8 mouse cellular contexts compared by ENCODE assay signal in genomic region chr19:3321617-3322016, GRCm38 (mm10). TPM values are rescaled to one million over a fixed set of nuclear protein-coding genes. Genes with fewer than 3 reads are reported as not detected.
DNase-seq lines count a peak whose midpoint lies in the region; ATAC-seq and TF ChIP-seq lines count a peak whose summit lies in the region.

No protein-coding gene starts in this region.

- peak overlapping the region; percentile 24 to 72 (median 48) for H3K4me3 ChIP-seq in CH12.LX (replicated peaks in 1 of 3; ENCODE audit: low read depth in 2 of 3, low read length in 2 of 3, poor library complexity in 1 of 3)
- peak overlapping the region; percentile 54 for H3K4me3 ChIP-seq in embryonic facial prominence, embryonic 14.5 days (ENCODE audit: low read depth, low read length)
- H3K4me3 ChIP-seq in hindbrain, embryonic 12.5 days: no peak overlapping the region
- H3K4me3 ChIP-seq in limb, embryonic 14.5 days (replicated peaks; ENCODE audit: low read length): peak overlapping the region; percentile 64
- peak overlapping the region; percentile 49 for H3K4me3 ChIP-seq in myocyte

- H3K9ac ChIP-seq in CH12.LX (ENCODE audit: insufficient read depth, low read depth): 0 out of 2 replicates have a peak overlapping the region, but pooled peaks have one; percentile 51
- no peak overlapping the region for H3K9ac ChIP-seq in embryonic facial prominence, embryonic 14.5 days (ENCODE audit: low read depth, low read length)
- H3K9ac ChIP-seq in hindbrain, embryonic 12.5 days: no peak overlapping the region
- H3K9ac ChIP-seq in limb, embryonic 14.5 days (ENCODE audit: low read depth, low read length, severe bottlenecking): no peak overlapping the region

- no peak overlapping the region for H3K27ac ChIP-seq in CH12.LX (ENCODE audit: insufficient read depth, low read depth)
- H3K27ac ChIP-seq in embryonic facial prominence, embryonic 14.5 days (replicated peaks; ENCODE audit: low read depth, low read length): no peak overlapping the region
- H3K27ac ChIP-seq in hindbrain, embryonic 12.5 days: no peak overlapping the region
- no peak overlapping the region for H3K27ac ChIP-seq in limb, embryonic 14.5 days (replicated peaks; ENCODE audit: low read depth, low read length)

- H3K79me2 ChIP-seq in CH12.LX (replicated peaks; ENCODE audit: control insufficient read depth, extremely low read depth, insufficient read depth, poor library complexity, severe bottlenecking): no peaks in the 10 kb centered on the region
- H3K79me2 ChIP-seq in myocyte (ENCODE audit: control insufficient read depth, insufficient read depth): no peaks in the 10 kb centered on the region

- TF ChIP-seq CTCF in CH12.LX (conservative IDR thresholded peaks at IDR 0.05 in 1 of 2, IDR thresholded peaks at IDR 0.05 in 1 of 2; ENCODE audit: low read depth in 2 of 2, low read length in 2 of 2): no peak

- WGBS in embryonic facial prominence, embryonic 14.5 days: 9% methylated on average over 11 of the region's 11 CpGs
- WGBS in hindbrain, embryonic 12.5 days: 5% methylated on average over 11 of the region's 11 CpGs
- WGBS in limb, embryonic 14.5 days: 3% methylated on average over 11 of the region's 11 CpGs

- in situ Hi-C loops in CH12.LX (cut with MboI; ENCODE audit: low pct_ligation_motif_present, low pct_unique_long_range_greater_than_20kb, low sequenced_read_pairs): no loop called here

- TF ChIP-seq EP300 in CH12.LX (IDR thresholded peaks at IDR 0.05; ENCODE audit: low read length): no peak

- peaks cover 5% of the 10 kb centered on the region for H3K9me3 ChIP-seq in CH12.LX (replicated peaks; ENCODE audit: low read length)
- H3K9me3 ChIP-seq in embryonic facial prominence, embryonic 14.5 days (ENCODE audit: control insufficient read depth, low read length): no peaks in the 10 kb centered on the region
- no peaks in the 10 kb centered on the region for H3K9me3 ChIP-seq in hindbrain, embryonic 12.5 days (replicated peaks)
- no peaks in the 10 kb centered on the region for H3K9me3 ChIP-seq in limb, embryonic 14.5 days (ENCODE audit: control insufficient read depth, low read length)

- peaks cover 2 to 29% of the 10 kb centered on the region in 2 experiments for H3K4me1 ChIP-seq in CH12.LX (ENCODE audit: control insufficient read depth in 1 of 2, insufficient read depth in 2 of 2)
- H3K4me1 ChIP-seq in embryonic facial prominence, embryonic 14.5 days (ENCODE audit: control insufficient read depth, insufficient read depth, low read length): peaks cover 16% of the 10 kb centered on the region
- peaks cover 29% of the 10 kb centered on the region for H3K4me1 ChIP-seq in hindbrain, embryonic 12.5 days
- peaks cover 21% of the 10 kb centered on the region for H3K4me1 ChIP-seq in limb, embryonic 14.5 days (ENCODE audit: control insufficient read depth, insufficient read depth, low read length)

- H3K4me2 ChIP-seq in CH12.LX (ENCODE audit: insufficient read depth, low read depth, poor library complexity, severe bottlenecking) (peak overlapping the region; percentile 90; the same call in 1 of the 2 replicates), myocyte (ENCODE audit: low read depth) (peak overlapping the region; percentile 99)
- H3K4me2 ChIP-seq in embryonic facial prominence, embryonic 14.5 days (ENCODE audit: low read depth, low read length): peak overlapping the region; percentile 88
- H3K4me2 ChIP-seq in hindbrain, embryonic 12.5 days (replicated peaks): peak overlapping the region; percentile 76; the same call in 1 of the 2 replicates
- H3K4me2 ChIP-seq in limb, embryonic 14.5 days (replicated peaks; ENCODE audit: low read depth, low read length, severe bottlenecking): peak overlapping the region; percentile 99

- dilution Hi-C loops in CH12.LX (cut with MboI; ENCODE audit: extremely low pct_ligation_motif_present, extremely low pct_unique_long_range_greater_than_20kb, low sequenced_read_pairs): no loop called here

- no peaks in the 10 kb centered on the region for H3K36me3 ChIP-seq in CH12.LX (replicated peaks in 1 of 2; ENCODE audit: control insufficient read depth in 1 of 2, insufficient read depth in 1 of 2, low read length in 1 of 2)
- no peaks in the 10 kb centered on the region for H3K36me3 ChIP-seq in embryonic facial prominence, embryonic 14.5 days (ENCODE audit: control insufficient read depth, insufficient read depth, low read length)
- H3K36me3 ChIP-seq in hindbrain, embryonic 12.5 days: no peaks in the 10 kb centered on the region
- no peaks in the 10 kb centered on the region for H3K36me3 ChIP-seq in limb, embryonic 14.5 days (ENCODE audit: control insufficient read depth, insufficient read depth, low read length)
- H3K36me3 ChIP-seq in myocyte (ENCODE audit: control insufficient read depth, insufficient read depth): no peaks in the 10 kb centered on the region

- no peak for ATAC-seq in embryonic facial prominence, embryonic 14.5 days (ENCODE audit: low read depth)
- ATAC-seq in hindbrain, embryonic 12.5 days (ENCODE audit: low FRiP score): no peak
- ATAC-seq in limb, embryonic 14.5 days (ENCODE audit: low FRiP score, low read depth): no peak

- H3K27me3 ChIP-seq in CH12.LX (replicated peaks) (peaks cover 18% of the 10 kb centered on the region), myocyte (ENCODE audit: control insufficient read depth, insufficient read depth, insufficient read length) (no peaks in the 10 kb centered on the region)
- H3K27me3 ChIP-seq in embryonic facial prominence, embryonic 14.5 days (replicated peaks; ENCODE audit: control insufficient read depth, insufficient read depth, low read length): peaks cover 13% of the 10 kb centered on the region; the same call in 1 of the 2 replicates
- H3K27me3 ChIP-seq in hindbrain, embryonic 12.5 days: peaks cover 50% of the 10 kb centered on the region
- peaks cover 6% of the 10 kb centered on the region; the same call in 1 of the 2 replicates for H3K27me3 ChIP-seq in limb, embryonic 14.5 days (ENCODE audit: control insufficient read depth, insufficient read depth, low read length)

- peak; percentile 2 for DNase-seq in cerebellum, adult 9-10 months
- no peak for DNase-seq in cerebellum, adult 9-11 months
- peak; percentile 3 for DNase-seq in CH12.LX (ENCODE audit: extremely low read depth)
- DNase-seq in embryonic facial prominence, embryonic 14.5 days (ENCODE audit: low spot score): peak; percentile 63
- no peak for DNase-seq in limb, embryonic 14.5 days (ENCODE audit: low spot score)
- DNase-seq in c-Kit-positive CD71-positive TER-119-positive erythroid progenitor cells, embryonic 14.5 days (ENCODE audit: low spot score): no peak

- no peak overlapping the region for H3ac ChIP-seq in myocyte (ENCODE audit: control insufficient read depth, insufficient read length)

- TF ChIP-seq RAD21 in CH12.LX (IDR thresholded peaks at IDR 0.05; ENCODE audit: low read depth, low read length): no peak

- TF ChIP-seq POLR2A in CH12.LX (IDR thresholded peaks at IDR 0.05; ENCODE audit: low read depth, low read length): no peak; the same call in 1 of the 2 replicates
- TF ChIP-seq POLR2A in limb, embryonic 14.5 days (IDR thresholded peaks at IDR 0.05; ENCODE audit: borderline replicate concordance, extremely low read depth, insufficient read depth, insufficient read length): no peak
- no peak for TF ChIP-seq POLR2A in myocyte (IDR thresholded peaks at IDR 0.05; ENCODE audit: insufficient read length, low read depth)

TF ChIP-seq in CH12.LX, 34 proteins besides CTCF, POLR2A, EP300 and RAD21 (continues in another document):
- TF ChIP-seq MYC (IDR thresholded peaks at IDR 0.05; ENCODE audit: low read depth, low read length) (no peak), ZMIZ1 (IDR thresholded peaks at IDR 0.05; ENCODE audit: low read depth, low read length) (no peak), SIN3A (IDR thresholded peaks at IDR 0.05; ENCODE audit: low read length) (no peak), ZC3H11A (IDR thresholded peaks at IDR 0.05; ENCODE audit: low read depth, low read length) (no peak), NELFE (IDR thresholded peaks at IDR 0.05; ENCODE audit: low read depth, low read length) (no peak)

TF ChIP-seq in myocyte, 11 proteins besides CTCF, POLR2A, EP300 and RAD21:
- no peak for TF ChIP-seq E2F4 (IDR thresholded peaks at IDR 0.05; ENCODE audit: insufficient read depth)
- no peak for TF ChIP-seq TCF3 (IDR thresholded peaks at IDR 0.05; ENCODE audit: insufficient read length, low read depth)
- TF ChIP-seq USF1 (IDR thresholded peaks at IDR 0.05; ENCODE audit: low read depth): no peak
- TF ChIP-seq TCF12 (IDR thresholded peaks at IDR 0.05; ENCODE audit: insufficient read depth, poor library complexity, severe bottlenecking): no peak

RNA-seq across cellular contexts. Expression of gene Cpt1a, which starts 0.5 kb away (rescaled TPM):
- total RNA-seq in CH12.LX (2012; rRNA removed) (4.5 and 4.6 TPM in 2 replicates), CH12.LX (2014; rRNA removed) (0.77 and 0.81 TPM in 2 replicates)
- polyA plus RNA-seq in CH12.LX (2012; ENCODE audit: insufficient read length, low read depth) (2.3 and 2.6 TPM in 2 replicates), myocyte (2012; fragmentation: generic; extraction: Trizol) (13.5 TPM)
- 16.5 and 24.9 TPM in 2 replicates for polyA plus RNA-seq in embryonic facial prominence, embryonic 14.5 days (2014; fragmentation: Nextera tagmentation; extraction: Ambion mirVana)
- 13.2 and 14.0 TPM in 2 replicates for polyA plus RNA-seq in hindbrain, embryonic 12.5 days (2016; fragmentation: Nextera tagmentation; extraction: Ambion mirVana)
- 20.3 and 24.4 TPM in 2 replicates for polyA plus RNA-seq in limb, embryonic 14.5 days (2012; rRNA removed)
- 21.7 and 22.5 TPM in 2 replicates for polyA plus RNA-seq in limb, embryonic 14.5 days (2014; fragmentation: Nextera tagmentation; extraction: Ambion mirVana)

RNA-seq across cellular contexts. Expression of gene Ighmbp2, which starts 38.8 kb away (rescaled TPM):
- 11.0 and 11.2 TPM in 2 replicates for total RNA-seq in CH12.LX (2012; rRNA removed)
- total RNA-seq in CH12.LX (2014; rRNA removed): 7.1 and 7.6 TPM in 2 replicates
- 10.1 and 10.3 TPM in 2 replicates for polyA plus RNA-seq in CH12.LX (2012; ENCODE audit: insufficient read length, low read depth)
- 8.1 and 8.6 TPM in 2 replicates for polyA plus RNA-seq in embryonic facial prominence, embryonic 14.5 days (2014; fragmentation: Nextera tagmentation; extraction: Ambion mirVana)
- 11.8 and 12.7 TPM in 2 replicates for polyA plus RNA-seq in hindbrain, embryonic 12.5 days (2016; fragmentation: Nextera tagmentation; extraction: Ambion mirVana)
- polyA plus RNA-seq in limb, embryonic 14.5 days (2012; rRNA removed): 9.9 and 13.5 TPM in 2 replicates
- polyA plus RNA-seq in limb, embryonic 14.5 days (2014; fragmentation: Nextera tagmentation; extraction: Ambion mirVana): 9.5 and 9.9 TPM in 2 replicates
- polyA plus RNA-seq in myocyte (2012; fragmentation: generic; extraction: Trizol): 6.3 TPM

RNA-seq across cellular contexts. Expression of gene Mrpl21, which starts 38.9 kb away (rescaled TPM):
- total RNA-seq in CH12.LX (2012; rRNA removed): 86.0 and 114 TPM in 2 replicates
- total RNA-seq in CH12.LX (2014; rRNA removed): 129 and 145 TPM in 2 replicates
- polyA plus RNA-seq in CH12.LX (2012; ENCODE audit: insufficient read length, low read depth): 116 and 121 TPM in 2 replicates
- 110 and 116 TPM in 2 replicates for polyA plus RNA-seq in embryonic facial prominence, embryonic 14.5 days (2014; fragmentation: Nextera tagmentation; extraction: Ambion mirVana)
- 110 and 114 TPM in 2 replicates for polyA plus RNA-seq in hindbrain, embryonic 12.5 days (2016; fragmentation: Nextera tagmentation; extraction: Ambion mirVana)
- 59.5 and 68.8 TPM in 2 replicates for polyA plus RNA-seq in limb, embryonic 14.5 days (2012; rRNA removed)
- 124 and 126 TPM in 2 replicates for polyA plus RNA-seq in limb, embryonic 14.5 days (2014; fragmentation: Nextera tagmentation; extraction: Ambion mirVana)
- 81.2 TPM for polyA plus RNA-seq in myocyte (2012; fragmentation: generic; extraction: Trizol)

Comparison
In these comparisons a context has a peak if more than half of its experiments do, and no peak if none do; other contexts are left out.
1. DNase-seq: peak in cerebellum, adult 9-10 months (single experiment), CH12.LX (single experiment) and embryonic facial prominence, embryonic 14.5 days (single experiment); none in cerebellum, adult 9-11 months (single experiment), limb, embryonic 14.5 days (single experiment) and c-Kit-positive CD71-positive TER-119-positive erythroid progenitor cells, embryonic 14.5 days (single experiment).
2. Peak in every context shown above with its lines, with median percentiles within 50 percentile points of each other: H3K4me2 ChIP-seq.